Mouse (Mus musculus): Measurements from ENCODE around the gene Tm7sf3. TPM values are rescaled to one million over a fixed set of nuclear protein-coding genes. Genes with fewer than 3 reads are reported as not detected.
A peak's percentile ranks its signal among the peaks of the same experiment; 100 is the strongest.

The Tm7sf3 gene
- polyA plus RNA-seq, 1 experiment from 2014 or later, result 58.7 TPM

GRCm38 (mm10) chr6:146634015-146634722 is 8.5 kb downstream of the Tm7sf3 start:
- TF ChIP-seq CTCF (IDR thresholded peaks at IDR 0.05; ENCODE audit: low read depth), result peak; percentile 41; the same call in 1 of the 2 replicates
- H3K4me3 ChIP-seq (ENCODE audit: low read depth, low read length), result peak overlapping the region; percentile 91
- H3K27me3 ChIP-seq (replicated peaks; ENCODE audit: control insufficient read depth, insufficient read depth, low read length), result no peaks in the 10 kb centered on the region
- H3K4me1 ChIP-seq (replicated peaks; ENCODE audit: control insufficient read depth, insufficient read depth, low read length), result peaks cover 3% of the 10 kb centered on the region
- ATAC-seq, result peak; percentile 89
- H3K27ac ChIP-seq (ENCODE audit: low read depth, low read length), result peak overlapping the region; percentile 84
- H3K9me3 ChIP-seq (ENCODE audit: control insufficient read depth), result no peaks in the 10 kb centered on the region
- H3K4me2 ChIP-seq (replicated peaks; ENCODE audit: low read depth), result peak overlapping the region; percentile 82
- H3K9ac ChIP-seq (ENCODE audit: low read depth, low read length), result peak overlapping the region; percentile 84
- no peaks in the 10 kb centered on the region; the same call in 1 of the 2 replicates for H3K36me3 ChIP-seq (ENCODE audit: control insufficient read depth, insufficient read depth)
- under 1% methylated on average over 41 of the region's 82 CpGs for WGBS

- H3K4me2 ChIP-seq (replicated peaks; ENCODE audit: low read depth), result peak overlapping the region; percentile 82
- no peak for TF ChIP-seq CTCF (IDR thresholded peaks at IDR 0.05; ENCODE audit: low read depth)
- peak overlapping the region; percentile 91 for H3K4me3 ChIP-seq (ENCODE audit: low read depth, low read length)
- 16% methylated on average over 14 of the region's 14 CpGs for WGBS
- H3K36me3 ChIP-seq (ENCODE audit: control insufficient read depth, insufficient read depth), result no peaks in the 10 kb centered on the region; the same call in 1 of the 2 replicates
- no peaks in the 10 kb centered on the region for H3K27me3 ChIP-seq (replicated peaks; ENCODE audit: control insufficient read depth, insufficient read depth, low read length)
- H3K4me1 ChIP-seq (replicated peaks; ENCODE audit: control insufficient read depth, insufficient read depth, low read length), result peaks cover 3% of the 10 kb centered on the region
- no peak; the same call in 1 of the 2 replicates for ATAC-seq
- H3K9ac ChIP-seq (ENCODE audit: low read depth, low read length), result peak overlapping the region; percentile 84
- peak overlapping the region; percentile 84 for H3K27ac ChIP-seq (ENCODE audit: low read depth, low read length)
- H3K9me3 ChIP-seq (ENCODE audit: control insufficient read depth), result no peaks in the 10 kb centered on the region
Observed at GRCm38 (mm10) chr6:146633629-146634014, 9.0 kb downstream of the Tm7sf3 start.

GRCm38 (mm10) chr6:146633097-146633496 is 9.5 kb downstream of the Tm7sf3 start:
- Histone ChIP-seq H3K4me2 (replicated peaks; ENCODE audit: low read depth) (peak overlapping the region; percentile 82), H3K27ac (ENCODE audit: low read depth, low read length) (no peak overlapping the region), H3K9me3 (ENCODE audit: control insufficient read depth) (no peaks in the 10 kb centered on the region), H3K9ac (ENCODE audit: low read depth, low read length) (0 out of 2 replicates have a peak overlapping the region, but pooled peaks have one; percentile 7), H3K4me3 (ENCODE audit: low read depth, low read length) (peak overlapping the region; percentile 91; the same call in 1 of the 2 replicates), H3K27me3 (replicated peaks; ENCODE audit: control insufficient read depth, insufficient read depth, low read length) (no peaks in the 10 kb centered on the region), H3K4me1 (replicated peaks; ENCODE audit: control insufficient read depth, insufficient read depth, low read length) (peaks cover 3% of the 10 kb centered on the region), H3K36me3 (ENCODE audit: control insufficient read depth, insufficient read depth) (no peaks in the 10 kb centered on the region; the same call in 1 of the 2 replicates)
- ATAC-seq, result no peak
- TF ChIP-seq CTCF (IDR thresholded peaks at IDR 0.05; ENCODE audit: low read depth), result no peak
- WGBS, result 62% methylated on average over 8 of the region's 8 CpGs

- Histone ChIP-seq H3K9me3 (ENCODE audit: control insufficient read depth) (no peaks in the 10 kb centered on the region), H3K36me3 (ENCODE audit: control insufficient read depth, insufficient read depth) (no peaks in the 10 kb centered on the region; the same call in 1 of the 2 replicates), H3K4me2 (replicated peaks; ENCODE audit: low read depth) (no peak overlapping the region), H3K4me1 (replicated peaks; ENCODE audit: control insufficient read depth, insufficient read depth, low read length) (peaks cover 3% of the 10 kb centered on the region), H3K4me3 (ENCODE audit: low read depth, low read length) (no peak overlapping the region), H3K9ac (ENCODE audit: low read depth, low read length) (no peak overlapping the region), H3K27me3 (replicated peaks; ENCODE audit: control insufficient read depth, insufficient read depth, low read length) (no peaks in the 10 kb centered on the region), H3K27ac (ENCODE audit: low read depth, low read length) (no peak overlapping the region)
- no peak for ATAC-seq
- WGBS, result 79% methylated on average over 9 of the region's 9 CpGs
- no peak for TF ChIP-seq CTCF (IDR thresholded peaks at IDR 0.05; ENCODE audit: low read depth)
Observed at GRCm38 (mm10) chr6:146632403-146632802, 10.2 kb downstream of the Tm7sf3 start.

- Histone ChIP-seq H3K27me3 (replicated peaks; ENCODE audit: control insufficient read depth, insufficient read depth, low read length) (no peaks in the 10 kb centered on the region), H3K9me3 (ENCODE audit: control insufficient read depth) (no peaks in the 10 kb centered on the region), H3K4me2 (replicated peaks; ENCODE audit: low read depth) (no peak overlapping the region), H3K36me3 (ENCODE audit: control insufficient read depth, insufficient read depth) (no peaks in the 10 kb centered on the region; the same call in 1 of the 2 replicates), H3K4me1 (replicated peaks; ENCODE audit: control insufficient read depth, insufficient read depth, low read length) (peaks cover 3% of the 10 kb centered on the region), H3K4me3 (ENCODE audit: low read depth, low read length) (no peak overlapping the region), H3K9ac (ENCODE audit: low read depth, low read length) (no peak overlapping the region), H3K27ac (ENCODE audit: low read depth, low read length) (no peak overlapping the region)
- no peak for ATAC-seq
- 72% methylated on average over 8 of the region's 8 CpGs for WGBS
- no peak for TF ChIP-seq CTCF (IDR thresholded peaks at IDR 0.05; ENCODE audit: low read depth)
Observed at GRCm38 (mm10) chr6:146631847-146632246, 10.8 kb downstream of the Tm7sf3 start.

GRCm38 (mm10) chr6:146630961-146631360 is 11.7 kb downstream of the Tm7sf3 start:
- TF ChIP-seq CTCF (IDR thresholded peaks at IDR 0.05; ENCODE audit: low read depth), result no peak
- no peak overlapping the region for H3K4me3 ChIP-seq (ENCODE audit: low read depth, low read length)
- no peak overlapping the region; the same call in 1 of the 2 replicates for H3K27ac ChIP-seq (ENCODE audit: low read depth, low read length)
- H3K9me3 ChIP-seq (ENCODE audit: control insufficient read depth), result no peaks in the 10 kb centered on the region
- no peaks in the 10 kb centered on the region for H3K27me3 ChIP-seq (replicated peaks; ENCODE audit: control insufficient read depth, insufficient read depth, low read length)
- WGBS, result 63% methylated on average over 4 of the region's 4 CpGs
- no peak overlapping the region for H3K4me2 ChIP-seq (replicated peaks; ENCODE audit: low read depth)
- no peak overlapping the region for H3K9ac ChIP-seq (ENCODE audit: low read depth, low read length)
- ATAC-seq, result no peak
- H3K4me1 ChIP-seq (replicated peaks; ENCODE audit: control insufficient read depth, insufficient read depth, low read length), result peaks cover 3% of the 10 kb centered on the region
- no peaks in the 10 kb centered on the region; the same call in 1 of the 2 replicates for H3K36me3 ChIP-seq (ENCODE audit: control insufficient read depth, insufficient read depth)

Data from intestine, postnatal 0 days (tissue).